Mouse (Mus musculus) kidney, embryonic 16.5 days (tissue): Measurements from ENCODE around the gene Flt4. TPM values are rescaled to one million over a fixed set of nuclear protein-coding genes. Genes with fewer than 3 reads are reported as not detected.

Source experiments
- ATAC-seq: fragments of 200-750 bp; cut with Nextera tagmentation; 2 replicates; pipeline ENCODE4 v1.8.0; 2017; ENCODE audit warnings: moderate TSS enrichment; ENCODE audit not compliant: low FRiP score, low TSS enrichment
- H3K27ac ChIP-seq: fragments of 300-500 bp; sonication (generic); 2 replicates; pipeline ENCODE4 v1.5.1; 2014; ENCODE audit warnings: low read length
- H3K27me3 ChIP-seq: fragments of 300-500 bp; sonication (generic); 2 replicates; pipeline ENCODE4 v1.6.1; 2014; ENCODE audit warnings: low read length, control low read depth, mixed read lengths; ENCODE audit not compliant: insufficient read depth
- H3K36me3 ChIP-seq: fragments of 300-500 bp; sonication (generic); 2 replicates; pipeline ENCODE4 v1.6.1; 2014; ENCODE audit warnings: low read length, control low read depth, mixed read lengths; ENCODE audit not compliant: insufficient read depth
- H3K4me1 ChIP-seq: fragments of 300-500 bp; sonication (generic); 2 replicates; pipeline ENCODE4 v1.6.1; 2014; ENCODE audit warnings: low read length, control low read depth, mixed read lengths; ENCODE audit not compliant: insufficient read depth
- H3K4me2 ChIP-seq: fragments of 300-500 bp; sonication (generic); replicated peaks from 2 replicates; pipeline ENCODE4 v1.6.1; 2014; ENCODE audit warnings: low read depth, low read length
- H3K4me3 ChIP-seq: fragments of 300-500 bp; sonication (generic); 2 replicates; pipeline ENCODE4 v1.5.1; 2014; ENCODE audit warnings: mild to moderate bottlenecking, low read length
- H3K9ac ChIP-seq: fragments of 300-500 bp; sonication (generic); replicated peaks from 2 replicates; pipeline ENCODE4 v1.6.1; 2014; ENCODE audit warnings: low read length
- H3K9me3 ChIP-seq: fragments of 300-500 bp; sonication (generic); 2 replicates; pipeline ENCODE4 v1.6.1; 2016; ENCODE audit warnings: low read length, control low read depth
- WGBS: fragments of 180-500 bp; shearing (Covaris S2); extraction: QIAGEN DNeasy Blood & Tissue Kit; methylation state at CpG from one replicate; pipeline ENCODE4 v1.1.7; 2014; 5-methylcytosine and 5-hydroxymethylcytosine counted together
- polyA plus RNA-seq: library from polyadenylated mRNA; unstranded; fragments of >200 nt; fragmentation: Nextera tagmentation; extraction: Ambion mirVana; gene quantifications from 2 replicates; pipeline ENCODE4 v1.2.1, GENCODE M21; 2015

The Flt4 gene
- polyA plus RNA-seq, 1 experiment from 2014 or later = 9.7 TPM

DNA sequence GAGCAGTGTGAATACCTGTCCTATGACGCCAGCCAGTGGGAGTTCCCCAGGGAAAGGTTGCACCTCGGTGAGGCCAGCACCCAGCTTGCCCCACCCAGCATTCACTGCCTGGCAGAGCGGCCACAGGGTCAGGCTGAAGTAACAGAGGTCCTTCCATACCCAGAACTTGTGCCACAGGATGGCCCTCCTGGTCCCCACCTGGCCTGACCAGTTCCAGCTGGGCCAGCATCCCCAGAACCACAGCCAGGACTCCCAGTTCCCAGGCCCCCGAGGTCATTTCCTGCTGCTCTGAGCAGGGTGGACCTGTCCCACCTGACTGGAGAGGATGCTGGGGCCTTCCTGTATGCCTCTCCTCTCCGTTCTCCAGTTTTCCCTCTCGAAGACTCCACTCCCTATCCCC, 26.6 kb downstream of the Flt4 start:
- 67% methylated on average over 6 of the region's 6 CpGs for WGBS
- Histone ChIP-seq H3K9ac (no peak overlapping the region), H3K4me2 (no peak overlapping the region), H3K27ac (no peak overlapping the region), H3K9me3 (no peaks in the 10 kb centered on the region), H3K36me3 (no peaks in the 10 kb centered on the region), H3K4me3 (no peak overlapping the region), H3K27me3 (peaks cover 43% of the 10 kb centered on the region), H3K4me1 (peaks cover 9% of the 10 kb centered on the region; the same call in 1 of the 2 replicates)
- no peak for ATAC-seq

DNA sequence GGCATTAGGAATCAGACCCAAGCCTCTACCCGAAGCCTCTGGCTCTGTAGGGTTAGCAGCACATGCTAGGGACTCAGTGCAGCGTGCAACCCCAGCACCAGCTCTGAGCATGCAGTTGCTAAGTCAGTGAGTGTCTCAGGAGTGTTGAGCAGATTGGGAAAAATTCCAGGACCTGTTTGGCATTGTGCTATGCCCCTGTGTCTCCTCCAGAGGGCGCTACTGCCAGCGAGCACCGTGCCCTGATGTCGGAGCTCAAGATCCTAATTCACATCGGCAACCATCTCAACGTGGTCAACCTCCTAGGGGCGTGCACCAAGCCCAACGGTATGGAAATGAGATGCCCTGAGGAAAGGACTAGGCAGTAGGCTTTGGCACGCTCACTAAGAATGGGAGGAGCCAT, 27.4 kb downstream of the Flt4 start:
- no peaks in the 10 kb centered on the region for H3K9me3 ChIP-seq
- H3K4me3 ChIP-seq = no peak overlapping the region
- H3K9ac ChIP-seq = no peak overlapping the region
- H3K27ac ChIP-seq = no peak overlapping the region
- H3K36me3 ChIP-seq = no peaks in the 10 kb centered on the region
- H3K4me2 ChIP-seq = peak overlapping the region; percentile 26; the same call in 1 of the 2 replicates
- WGBS = 3% methylated on average over 11 of the region's 11 CpGs
- ATAC-seq = peak; percentile 28; the same call in 1 of the 2 replicates
- H3K27me3 ChIP-seq = peaks cover 43% of the 10 kb centered on the region
- H3K4me1 ChIP-seq = peaks cover 9% of the 10 kb centered on the region; the same call in 1 of the 2 replicates

DNA sequence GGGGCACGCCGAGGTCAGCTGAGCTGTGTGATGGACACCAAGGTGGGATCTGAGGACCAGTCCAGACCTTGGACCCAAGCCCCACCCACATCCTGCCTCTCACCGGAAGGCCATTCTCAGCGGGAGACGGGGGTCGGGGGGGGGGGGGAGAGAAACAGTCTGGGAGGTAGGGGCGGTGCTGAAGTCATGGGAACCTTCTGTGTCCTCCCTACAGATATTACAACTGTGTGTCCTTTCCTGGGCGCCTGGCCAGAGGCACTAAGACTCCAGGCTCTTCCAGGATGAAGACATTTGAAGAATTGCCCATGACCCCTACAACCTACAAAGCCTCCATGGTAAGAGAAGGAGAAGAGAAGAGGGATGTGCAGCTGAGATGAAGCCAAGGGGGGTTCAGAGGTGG, 36.6 kb downstream of the Flt4 start:
- ATAC-seq = peak; percentile 48; the same call in 1 of the 2 replicates
- Histone ChIP-seq H3K27ac (no peak overlapping the region), H3K9ac (no peak overlapping the region), H3K9me3 (no peaks in the 10 kb centered on the region), H3K27me3 (no peaks in the 10 kb centered on the region), H3K4me2 (no peak overlapping the region), H3K4me3 (no peak overlapping the region), H3K4me1 (peaks cover 6% of the 10 kb centered on the region), H3K36me3 (no peaks in the 10 kb centered on the region; the same call in 1 of the 2 replicates)
- 41% methylated on average over 8 of the region's 8 CpGs for WGBS

DNA sequence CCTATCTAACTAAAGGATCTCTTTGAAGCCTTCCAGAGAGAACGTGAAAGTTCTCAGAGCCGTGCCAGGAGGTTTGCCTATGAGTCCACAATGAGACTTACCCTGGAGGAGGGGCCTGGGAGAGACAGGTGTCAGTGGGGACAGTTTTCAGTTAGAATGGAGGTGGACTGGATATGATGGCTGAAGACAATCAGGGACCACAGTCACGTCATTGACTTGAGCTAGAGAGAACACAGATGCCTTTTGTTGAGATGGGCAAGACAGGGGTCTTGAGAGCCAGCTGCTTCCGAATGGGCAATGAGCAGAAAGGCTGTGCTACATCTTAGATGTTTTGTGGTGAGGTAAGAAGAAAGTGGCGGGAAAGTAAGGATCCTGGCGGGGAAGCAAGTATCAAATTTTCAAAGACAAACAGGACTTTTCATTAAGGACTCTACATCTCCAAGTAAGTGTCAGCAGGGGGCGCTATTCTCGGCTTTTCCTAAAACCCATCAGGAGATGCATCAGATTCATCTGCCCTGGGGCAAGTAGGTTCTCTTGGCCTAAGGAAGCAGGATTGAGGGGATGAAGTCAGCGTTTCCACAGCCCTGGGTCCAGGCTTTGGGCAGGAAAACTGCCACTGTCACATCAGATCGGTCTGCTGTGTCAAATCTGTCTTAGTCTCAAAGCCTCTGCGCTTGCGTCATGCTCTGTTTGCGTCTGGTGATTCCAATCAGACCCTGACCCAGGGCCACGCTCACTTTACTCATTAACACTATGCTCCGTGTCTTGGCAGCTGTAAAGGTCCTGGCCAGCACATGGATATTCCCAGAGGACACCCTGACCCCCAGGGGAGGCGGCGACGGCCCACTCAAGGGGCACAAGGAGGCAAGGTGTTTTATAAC, 41.3 kb downstream of the Flt4 start:
- H3K9ac ChIP-seq = no peak overlapping the region
- peak; percentile 65; the same call in 1 of the 2 replicates for ATAC-seq
- WGBS = 36% methylated on average over 18 of the region's 18 CpGs

DNA sequence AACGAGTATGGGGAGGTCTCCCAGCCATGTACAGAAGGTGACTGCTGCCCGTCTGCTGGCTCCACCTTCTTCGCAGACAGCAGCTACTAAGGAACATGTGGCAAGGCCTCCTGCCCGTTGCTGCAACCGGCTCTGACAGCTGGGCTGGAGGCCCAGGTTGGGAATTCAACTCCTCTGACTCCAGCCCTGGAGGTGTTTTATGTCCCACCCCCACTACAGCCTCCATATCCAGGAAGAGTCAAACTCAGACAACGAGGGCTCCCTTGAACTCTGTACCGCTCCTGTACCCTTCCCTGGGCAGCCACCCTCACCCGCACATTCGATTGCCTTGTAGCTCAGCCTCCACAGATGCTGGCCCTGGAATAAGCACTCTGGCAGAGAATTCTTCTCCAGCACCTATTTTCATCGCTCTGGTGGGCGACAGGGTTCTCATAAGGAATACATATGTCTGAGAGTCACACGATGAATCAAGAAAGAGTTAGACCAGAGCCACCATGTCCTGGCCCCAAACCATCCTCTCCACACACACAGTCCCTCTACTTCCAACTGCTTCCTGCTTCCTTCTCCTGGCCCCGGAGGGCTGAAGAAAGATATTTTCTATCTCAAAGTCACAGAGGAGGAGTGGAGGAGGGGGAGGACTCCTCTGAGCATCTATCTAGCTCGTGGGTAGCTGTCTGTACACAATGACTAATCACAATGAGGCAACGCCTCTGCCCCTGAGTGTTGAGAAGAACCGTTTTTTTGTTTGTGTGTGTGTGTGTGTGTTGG, 42.1 kb downstream of the Flt4 start:
- ATAC-seq = no peak
- 56% methylated on average over 16 of the region's 16 CpGs for WGBS
- Histone ChIP-seq H3K9ac (no peak overlapping the region), H3K36me3 (no peaks in the 10 kb centered on the region), H3K4me3 (no peak overlapping the region), H3K27me3 (no peaks in the 10 kb centered on the region), H3K27ac (no peak overlapping the region), H3K9me3 (no peaks in the 10 kb centered on the region), H3K4me2 (peak overlapping the region; percentile 42), H3K4me1 (peaks cover 4% of the 10 kb centered on the region; the same call in 1 of the 2 replicates)

More for the DNA sequence above, 41.3 kb downstream of the Flt4 start:
- Histone ChIP-seq H3K36me3 (no peaks in the 10 kb centered on the region), H3K4me2 (peak overlapping the region; percentile 42), H3K27ac (no peak overlapping the region), H3K27me3 (no peaks in the 10 kb centered on the region), H3K9me3 (no peaks in the 10 kb centered on the region), H3K4me3 (no peak overlapping the region), H3K4me1 (peaks cover 6% of the 10 kb centered on the region)

DNA sequence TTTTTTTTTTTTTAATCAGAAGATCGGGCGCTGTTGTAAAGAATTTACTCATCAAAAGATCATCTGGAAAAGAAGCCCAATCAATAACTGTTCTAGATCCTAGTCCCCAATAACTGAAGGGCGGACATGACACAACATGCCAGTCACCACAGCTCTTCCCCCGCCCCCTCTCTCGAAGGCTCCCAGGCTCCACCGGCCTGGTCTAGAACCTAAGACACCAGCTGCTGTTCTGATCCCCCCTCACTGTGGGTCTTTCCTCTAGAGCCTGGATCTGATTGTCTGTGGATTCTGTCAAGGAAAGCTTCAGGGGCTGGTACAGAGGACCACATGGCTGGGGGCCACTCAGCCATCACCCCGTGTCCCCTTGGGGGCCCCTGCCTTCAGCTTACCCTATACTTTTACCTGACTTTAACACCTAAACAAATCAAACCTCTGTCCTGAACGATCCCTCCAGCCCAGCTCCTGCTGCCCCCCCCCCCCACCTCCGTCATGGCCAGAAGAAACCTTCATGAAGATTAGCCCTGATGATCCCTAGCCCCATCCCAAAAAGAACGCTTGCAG, 42.8 kb downstream of the Flt4 start:
- 86% methylated on average over 10 of the region's 10 CpGs for WGBS
- no peaks in the 10 kb centered on the region for H3K27me3 ChIP-seq
- no peaks in the 10 kb centered on the region for H3K9me3 ChIP-seq
- H3K36me3 ChIP-seq = no peaks in the 10 kb centered on the region
- H3K4me1 ChIP-seq = peaks cover 4% of the 10 kb centered on the region; the same call in 1 of the 2 replicates
- no peak overlapping the region for H3K9ac ChIP-seq
- ATAC-seq = no peak
- no peak overlapping the region for H3K4me2 ChIP-seq
- no peak overlapping the region for H3K27ac ChIP-seq
- no peak overlapping the region for H3K4me3 ChIP-seq

DNA sequence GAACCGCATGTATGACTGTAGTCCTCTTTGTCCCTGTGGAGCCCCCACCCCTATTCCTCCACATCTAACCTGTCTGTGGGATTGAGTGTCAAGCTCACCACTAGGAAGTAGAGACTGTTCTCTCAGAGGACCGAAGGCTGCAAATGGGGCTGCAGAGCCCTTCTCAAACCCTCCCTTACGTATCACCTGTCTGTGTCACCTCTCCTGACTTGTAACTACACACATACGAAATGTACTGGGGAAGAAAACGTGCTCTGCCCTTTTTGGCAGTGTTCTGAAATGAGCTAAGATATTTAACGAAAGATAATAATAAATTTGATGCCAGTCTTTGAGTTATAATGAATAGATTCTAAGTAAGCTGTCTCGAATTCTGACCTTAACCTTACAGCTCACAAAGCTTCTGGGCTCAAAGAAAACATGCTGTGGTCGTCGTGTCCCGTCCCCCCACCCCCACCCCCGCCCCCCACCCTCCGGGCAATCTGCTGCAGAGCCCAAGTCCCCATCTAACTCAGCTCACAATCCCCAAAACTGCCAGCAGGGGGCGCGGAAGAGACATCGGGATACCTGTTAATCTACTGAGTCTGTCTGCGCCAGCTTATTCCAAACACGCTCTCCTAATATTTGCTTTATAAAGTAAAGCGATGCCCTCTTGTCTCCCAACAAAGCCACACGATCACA, 43.5 kb downstream of the Flt4 start:
- peaks cover 4% of the 10 kb centered on the region; the same call in 1 of the 2 replicates for H3K4me1 ChIP-seq
- no peaks in the 10 kb centered on the region for H3K27me3 ChIP-seq
- no peak overlapping the region for H3K27ac ChIP-seq
- peak overlapping the region; percentile 40 for H3K4me2 ChIP-seq
- no peak overlapping the region for H3K9ac ChIP-seq
- ATAC-seq = 0 out of 2 replicates have a peak, but pooled peaks have one; percentile 12
- WGBS = 23% methylated on average over 19 of the region's 19 CpGs
- H3K4me3 ChIP-seq = no peak overlapping the region
- no peaks in the 10 kb centered on the region for H3K9me3 ChIP-seq
- no peaks in the 10 kb centered on the region for H3K36me3 ChIP-seq

DNA sequence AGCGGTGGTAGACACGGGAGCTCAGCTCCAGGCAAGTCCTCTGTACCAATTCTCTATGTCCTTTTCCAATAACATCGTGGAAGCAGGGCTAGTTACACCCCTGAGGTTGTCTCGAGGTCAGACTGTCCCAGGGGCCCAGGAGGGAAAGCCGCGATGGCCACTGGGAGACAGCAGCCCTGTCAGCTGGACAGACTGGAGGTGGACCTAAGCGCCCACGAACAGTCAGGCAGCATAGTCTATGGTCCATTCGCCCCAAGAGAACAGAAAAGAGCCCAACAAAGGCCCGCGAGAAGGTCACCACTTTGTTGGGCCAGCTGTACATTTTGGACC, 44.0 kb downstream of the Flt4 start:
- Histone ChIP-seq H3K4me3 (no peak overlapping the region), H3K27ac (no peak overlapping the region), H3K4me2 (peak overlapping the region; percentile 40), H3K9ac (no peak overlapping the region), H3K27me3 (no peaks in the 10 kb centered on the region), H3K9me3 (no peaks in the 10 kb centered on the region), H3K36me3 (no peaks in the 10 kb centered on the region), H3K4me1 (peaks cover 4% of the 10 kb centered on the region; the same call in 1 of the 2 replicates)
- WGBS = 35% methylated on average over 11 of the region's 11 CpGs
- 0 out of 2 replicates have a peak, but pooled peaks have one; percentile 29 for ATAC-seq

DNA sequence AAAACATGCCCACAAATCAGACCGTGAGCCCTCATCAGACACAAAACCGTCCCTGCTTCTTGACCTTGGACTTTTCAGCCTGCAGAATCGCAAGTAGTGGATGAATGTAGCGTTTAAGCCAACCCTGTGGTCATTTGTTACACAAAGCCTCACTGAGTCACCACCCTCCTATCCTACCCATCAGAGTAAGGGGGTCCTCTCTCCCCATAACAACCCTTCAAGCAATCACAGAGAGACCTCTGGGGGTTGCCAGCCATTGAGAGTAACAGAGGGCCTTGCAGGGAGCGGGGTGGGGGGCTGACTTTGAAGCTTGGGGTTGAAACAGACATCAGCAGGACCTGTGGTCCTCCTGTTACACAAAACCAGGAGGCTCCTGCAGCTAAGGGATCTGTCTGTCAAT, 45.6 kb downstream of the Flt4 start:
- Histone ChIP-seq H3K27me3 (no peaks in the 10 kb centered on the region), H3K27ac (no peak overlapping the region), H3K36me3 (no peaks in the 10 kb centered on the region), H3K9ac (no peak overlapping the region), H3K9me3 (no peaks in the 10 kb centered on the region), H3K4me1 (peaks cover 8% of the 10 kb centered on the region), H3K4me3 (no peak overlapping the region), H3K4me2 (no peak overlapping the region)
- no peak for ATAC-seq
- WGBS = 85% methylated on average over 5 of the region's 5 CpGs
